Mouse (Mus musculus) E14TG2a.4 (cell line): ENCODE measurements around the gene Prkca.

Source experiments
- CTCF ChIP-seq: conservative IDR thresholded peaks from 2 replicates; pipeline ENCODE4 v1.5.1; 2014; ENCODE audit warnings: low read length
- NANOG ChIP-seq: IDR thresholded peaks from 2 replicates; pipeline ENCODE4 v1.6.1; 2014; ENCODE audit warnings: borderline replicate concordance, low read length, mixed read lengths

DNA sequence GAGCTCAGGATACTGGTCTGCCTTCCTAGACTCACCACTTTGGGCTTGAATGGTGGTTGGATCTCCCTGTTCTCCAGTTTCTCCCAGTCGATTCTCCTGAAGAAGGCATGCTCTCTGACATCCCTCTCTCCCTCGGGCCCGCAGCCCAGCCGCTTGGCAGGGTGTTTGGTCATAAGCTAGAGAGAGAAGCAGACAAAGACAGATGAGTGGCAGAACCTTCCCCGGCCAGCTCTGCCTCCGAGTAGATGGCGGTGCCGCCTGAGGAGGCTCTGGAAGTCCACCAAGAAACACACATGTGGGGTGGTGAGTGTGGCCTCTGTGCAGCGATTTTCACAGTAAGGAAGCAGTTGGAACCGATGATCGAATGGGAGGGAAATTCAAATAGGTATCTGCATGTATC, 392.3 kb downstream of the Prkca start:
- TF ChIP-seq CTCF, result no peak
- TF ChIP-seq NANOG, result no peak
